Mouse (Mus musculus) ES-E14 (cell line): ENCODE results near the gene Efna5. TPM values are rescaled to one million over a fixed set of nuclear protein-coding genes. Genes with fewer than 3 reads are reported as not detected.

Source experiments
- DNase-seq: peaks from one replicate; pipeline ENCODE4 v3.0.0-alpha.2; 2013; ENCODE audit warnings: low read depth, low spot score
- H3K27ac ChIP-seq: 2 replicates; pipeline ENCODE4 v1.5.1; 2012; ENCODE audit warnings: low read depth, mild to moderate bottlenecking, low read length, moderate library complexity, mixed read lengths; ENCODE audit not compliant: poor library complexity, insufficient read depth, severe bottlenecking
- H3K36me3 ChIP-seq: 2 replicates; pipeline ENCODE4 v1.6.1; 2012; ENCODE audit warnings: mild to moderate bottlenecking, low read length, moderate library complexity, mixed read lengths; ENCODE audit not compliant: control insufficient read depth, poor library complexity, insufficient read depth, severe bottlenecking
- H3K4me1 ChIP-seq, 2 experiments: fragments of 150-350 bp in 1 of 2; sonication (generic) in 1 of 2; 2 replicates each; pipeline ENCODE4 v1.6.1; 2012; ENCODE audit warnings: low read length in 2 of 2, mild to moderate bottlenecking in 1 of 2, mixed read lengths in 1 of 2; ENCODE audit not compliant: control insufficient read depth in 2 of 2, insufficient read depth in 2 of 2, poor library complexity in 1 of 2
- H3K4me3 ChIP-seq, 2 experiments: fragments of 150-350 bp in 1 of 2; sonication (generic) in 1 of 2; 2 replicates each; pipeline ENCODE4 v1.5.1; 2012; ENCODE audit warnings: low read length in 2 of 2, low read depth in 1 of 2, mild to moderate bottlenecking in 1 of 2, mixed read lengths in 1 of 2; ENCODE audit not compliant: insufficient read depth in 1 of 2, poor library complexity in 1 of 2, severe bottlenecking in 1 of 2
- H3K9ac ChIP-seq: 2 replicates; pipeline ENCODE4 v1.6.1; 2012; ENCODE audit warnings: low read depth, mild to moderate bottlenecking, low read length, mixed read lengths; ENCODE audit not compliant: poor library complexity, insufficient read depth, severe bottlenecking
- H3K9me3 ChIP-seq: fragments of 150-350 bp; sonication (generic); 2 replicates; pipeline ENCODE4 v1.6.1; 2012; ENCODE audit warnings: low read depth, mild to moderate bottlenecking, low read length; ENCODE audit not compliant: control insufficient read depth, insufficient read depth
- CHD2 ChIP-seq: IDR thresholded peaks from 2 replicates; pipeline ENCODE4 v1.6.1; 2014; ENCODE audit warnings: mild to moderate bottlenecking, low read depth, low read length, inconsistent platforms
- HCFC1 ChIP-seq: IDR thresholded peaks from 2 replicates; pipeline ENCODE4 v1.6.1; 2012; ENCODE audit warnings: low read length, inconsistent platforms, borderline replicate concordance; ENCODE audit not compliant: insufficient read depth
- MAFK ChIP-seq: IDR thresholded peaks from 2 replicates; pipeline ENCODE4 v1.6.1; 2014; ENCODE audit warnings: mild to moderate bottlenecking, low read depth, low read length, inconsistent platforms; ENCODE audit not compliant: insufficient read depth
- ZC3H11A ChIP-seq: IDR thresholded peaks from 2 replicates; pipeline ENCODE4 v1.6.1; 2012; ENCODE audit warnings: low read depth, mild to moderate bottlenecking, inconsistent platforms, low read length, borderline replicate concordance
- ZNF384 ChIP-seq: IDR thresholded peaks from 2 replicates; pipeline ENCODE4 v1.6.1; 2012; ENCODE audit warnings: low read depth, low read length, inconsistent platforms
- in situ Hi-C, 2 experiments: fragments of 600-800 bp; cut with MboI; formaldehyde crosslinking; loops; one replicate each; pipeline ENCODE4 v1.15.1; 2025; ENCODE audit warnings: low sequenced_read_pairs in 2 of 2, inconsistent platforms in 1 of 2; ENCODE audit not compliant: unreplicated experiment in 2 of 2
- total RNA-seq: library from RNA; depleted of rRNA; stranded (reverse); fragments of 300-350 nt; gene quantifications from 2 replicates; pipeline ENCODE4 v1.2.3, GENCODE M21; 2012

Efna5 gene
- total RNA-seq, 1 experiment, result 3.8 TPM

DNA sequence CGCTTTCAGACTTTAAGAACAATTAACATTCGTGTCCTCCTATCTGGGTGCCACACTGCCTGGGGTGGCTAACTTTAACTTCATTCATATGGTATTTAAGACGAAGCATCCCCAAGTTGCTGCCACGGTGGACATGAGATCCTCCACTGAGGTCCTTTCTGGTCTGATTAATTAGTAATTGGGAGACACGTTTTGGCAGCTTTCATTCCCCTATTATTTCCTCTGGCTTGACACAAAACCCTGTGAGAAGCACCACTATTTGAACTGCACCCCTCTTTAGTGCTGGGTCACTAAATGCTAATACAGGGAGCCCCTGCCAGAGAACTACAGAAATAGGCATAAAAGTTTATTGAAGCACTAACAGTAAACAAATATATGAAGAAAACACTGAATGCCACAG is 9.9 kb downstream of the Efna5 start:
- no peak for TF ChIP-seq ZC3H11A
- TF ChIP-seq HCFC1, result no peak
- no peak for TF ChIP-seq MAFK
- TF ChIP-seq ZNF384, result no peak
- TF ChIP-seq CHD2, result no peak
- Histone ChIP-seq H3K9me3 (no peaks in the 10 kb centered on the region), H3K4me3 (no peak overlapping the region), H3K36me3 (no peaks in the 10 kb centered on the region), H3K9ac (no peak overlapping the region), H3K4me1 (no peaks in the 10 kb centered on the region), H3K27ac (no peak overlapping the region)
- in situ Hi-C loops, result no loop called here
- DNase-seq, result no peak

DNA sequence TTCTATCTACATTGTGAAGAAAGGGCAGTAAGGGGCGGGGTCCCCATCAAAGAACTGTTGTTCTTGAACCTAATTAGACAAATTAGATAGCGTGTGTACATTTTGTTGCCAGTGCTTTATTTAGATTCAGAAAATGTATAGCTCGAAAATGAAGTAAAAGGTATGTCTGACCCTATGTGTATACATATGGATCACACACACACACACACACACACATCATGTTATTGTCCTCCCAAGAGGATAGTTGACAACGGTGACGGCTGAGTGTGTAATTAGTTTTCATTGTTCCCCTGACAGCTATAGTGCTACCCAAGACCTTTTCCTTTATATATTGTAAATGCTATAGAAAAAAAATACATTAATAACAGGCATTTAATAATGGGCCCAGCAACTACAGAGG is 10.7 kb downstream of the Efna5 start:
- H3K9ac ChIP-seq, result no peak overlapping the region
- no peak for DNase-seq
- no peak overlapping the region for H3K27ac ChIP-seq
- in situ Hi-C loops, result no loop called here
- TF ChIP-seq HCFC1 (no peak), MAFK (no peak), ZC3H11A (no peak), CHD2 (no peak), ZNF384 (no peak)
- H3K36me3 ChIP-seq, result no peaks in the 10 kb centered on the region
- H3K4me1 ChIP-seq, result no peaks in the 10 kb centered on the region
- no peak overlapping the region for H3K4me3 ChIP-seq
- H3K9me3 ChIP-seq, result no peaks in the 10 kb centered on the region

DNA sequence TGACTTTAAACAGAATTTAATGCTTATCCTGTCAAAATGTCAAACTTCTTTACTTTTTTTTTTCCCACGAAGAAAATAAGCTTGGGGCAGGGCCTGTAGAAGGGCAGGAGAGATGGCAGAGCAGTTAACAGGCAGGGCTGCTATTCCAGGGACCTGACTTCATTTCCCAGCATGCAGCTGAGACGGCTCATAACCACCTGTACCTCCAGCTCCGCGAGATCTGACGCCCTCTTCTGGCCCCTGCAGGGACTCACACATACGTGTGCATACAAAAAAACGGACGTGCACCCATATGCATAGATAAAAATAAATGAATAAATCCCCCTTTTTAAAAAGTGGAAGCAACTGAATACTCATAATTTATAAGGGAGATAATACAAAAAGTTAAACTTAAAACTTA is 16.2 kb downstream of the Efna5 start:
- no peak overlapping the region for H3K4me3 ChIP-seq
- no peaks in the 10 kb centered on the region for H3K36me3 ChIP-seq
- no peak for DNase-seq
- in situ Hi-C loops, result no loop called here
- H3K27ac ChIP-seq, result no peak overlapping the region
- H3K9ac ChIP-seq, result no peak overlapping the region
- no peaks in the 10 kb centered on the region for H3K9me3 ChIP-seq
- no peak for TF ChIP-seq MAFK
- no peak for TF ChIP-seq HCFC1
- no peak for TF ChIP-seq CHD2
- no peak for TF ChIP-seq ZC3H11A
- TF ChIP-seq ZNF384, result no peak
- H3K4me1 ChIP-seq, result peaks cover 0 to 3% of the 10 kb centered on the region in 2 experiments; a peak in 2 of 4 replicates

DNA sequence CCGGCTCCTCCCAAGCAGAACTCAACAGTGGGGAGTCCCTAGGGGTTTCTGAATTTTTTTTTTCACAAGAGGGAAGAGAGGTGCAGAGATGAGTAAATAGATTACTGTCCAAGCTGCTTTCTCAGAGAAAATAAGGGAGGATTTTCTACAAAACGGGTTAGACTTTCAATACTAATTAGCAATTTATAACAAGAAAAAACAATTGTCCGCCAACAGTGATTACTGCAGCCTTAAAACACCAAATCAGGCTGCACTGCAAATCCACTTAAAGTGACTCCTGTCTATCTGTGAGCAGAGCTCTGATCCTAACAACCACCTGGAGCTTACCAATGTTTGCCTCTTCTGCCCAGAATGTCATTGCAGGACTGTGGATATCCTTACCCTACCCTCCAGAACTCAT is 18.1 kb downstream of the Efna5 start:
- H3K4me1 ChIP-seq, result peaks cover 0 to 3% of the 10 kb centered on the region in 2 experiments; a peak in 2 of 4 replicates
- H3K4me3 ChIP-seq, result no peak overlapping the region
- in situ Hi-C loops, result no loop called here
- H3K36me3 ChIP-seq, result no peaks in the 10 kb centered on the region
- no peaks in the 10 kb centered on the region for H3K9me3 ChIP-seq
- H3K9ac ChIP-seq, result no peak overlapping the region
- DNase-seq, result no peak
- no peak overlapping the region for H3K27ac ChIP-seq
- TF ChIP-seq CHD2 (no peak), ZNF384 (no peak), HCFC1 (no peak), ZC3H11A (no peak), MAFK (no peak)
